Mouse (Mus musculus): ENCODE results near the gene Hus1.

Hus1 gene

GRCm38 (mm10) chr11:8973166-8973565, 37.8 kb downstream of the Hus1 start, which contains the start of gene Pkd1l1:
TSS of gene Pkd1l1 (minus strand) at chr11:8973266.
- DNase-seq = no peak

GRCm38 (mm10) chr11:8972093-8972492, 38.9 kb downstream of the Hus1 start:
- DNase-seq = no peak

GRCm38 (mm10) chr11:8970509-8970908, 40.5 kb downstream of the Hus1 start:
- DNase-seq = no peak

GRCm38 (mm10) chr11:8968094-8968493, 42.9 kb downstream of the Hus1 start:
- no peak for DNase-seq

- peak; percentile 26 for DNase-seq
Observed at GRCm38 (mm10) chr11:8958572-8958971, 52.4 kb downstream of the Hus1 start.

- DNase-seq = no peak
Observed at GRCm38 (mm10) chr11:8958108-8958507, 52.9 kb downstream of the Hus1 start.

- DNase-seq = no peak
Observed at GRCm38 (mm10) chr11:8957023-8957422, 54.0 kb downstream of the Hus1 start.

GRCm38 (mm10) chr11:8955678-8956077, 55.3 kb downstream of the Hus1 start:
- peak; percentile 76 for DNase-seq

- no peak for DNase-seq
Observed at GRCm38 (mm10) chr11:8949765-8950430, 61.1 kb downstream of the Hus1 start.

GRCm38 (mm10) chr11:8948871-8949270, 62.1 kb downstream of the Hus1 start:
- DNase-seq = no peak

GRCm38 (mm10) chr11:8944114-8944513, 66.9 kb downstream of the Hus1 start:
- no peak for DNase-seq

Measured in embryo, embryonic 11 days (tissue).